Mouse (Mus musculus) adrenal gland, adult 8-10 months (tissue): ENCODE data around the gene Prdm5. TPM values are rescaled to one million over a fixed set of nuclear protein-coding genes. Genes with fewer than 3 reads are reported as not detected.

Source experiments
- DNase-seq: peaks from one replicate; pipeline ENCODE4 v3.0.0; 2022
- total RNA-seq, 4 experiments: library from RNA; stranded (reverse); gene quantifications; 2 replicates each; pipeline ENCODE4 v1.2.4; 2022

The Prdm5 gene
- total RNA-seq, 4 experiments from 2014 or later = 17.9 to 28.5 (median 21.7) TPM

DNA sequence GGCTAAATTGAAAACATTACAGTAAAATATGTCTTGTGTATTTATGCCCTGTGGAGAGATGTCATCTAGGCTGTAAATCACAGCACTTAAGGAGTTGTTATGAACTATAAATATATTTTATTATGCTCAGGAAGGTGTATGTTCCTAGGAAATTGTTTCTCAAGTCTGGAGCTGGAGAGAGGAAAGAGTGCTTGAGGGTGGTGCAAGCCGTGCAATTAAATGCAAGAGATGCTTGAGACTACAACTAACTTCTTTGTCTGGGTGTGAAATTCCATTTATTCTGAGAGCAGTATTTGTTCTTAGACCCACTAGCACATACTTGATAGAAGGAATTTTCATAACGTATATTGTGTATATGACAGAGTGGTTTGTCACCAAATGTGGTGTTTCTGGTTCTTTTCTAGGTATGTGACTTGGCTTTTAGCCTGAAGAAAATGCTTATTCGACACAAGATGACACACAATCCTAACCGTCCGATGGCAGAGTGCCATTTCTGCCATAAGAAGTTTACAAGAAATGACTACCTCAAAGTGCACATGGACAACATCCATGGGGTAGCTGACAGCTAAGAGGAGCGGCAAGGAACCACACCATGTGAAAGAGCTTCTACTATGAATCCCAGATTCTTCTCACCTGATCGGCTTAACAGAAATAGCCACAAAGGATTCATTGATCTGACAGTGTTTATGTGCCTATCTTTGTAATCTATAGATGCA is 156.9 kb downstream of the Prdm5 start:
- no peak for DNase-seq

DNA sequence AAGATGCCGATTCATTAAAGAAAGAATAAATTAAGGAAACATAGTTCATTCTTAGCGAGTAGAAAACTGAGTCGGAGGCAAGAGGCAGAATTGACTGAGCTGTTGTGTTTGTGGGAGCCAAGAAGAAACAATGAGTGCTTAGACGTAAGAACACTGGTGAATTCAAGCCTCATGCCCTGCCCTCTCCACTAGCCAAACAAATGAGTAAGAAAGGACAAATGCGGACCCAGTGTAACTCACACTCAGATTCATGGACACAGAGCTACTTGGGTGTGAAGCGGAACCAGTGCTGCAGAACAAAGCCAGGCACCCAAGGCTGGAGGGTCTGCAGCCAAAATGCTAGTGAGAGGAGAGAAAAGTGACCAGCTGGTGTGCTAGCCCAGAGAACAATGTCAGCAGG is 171.7 kb downstream of the Prdm5 start:
- DNase-seq = no peak

DNA sequence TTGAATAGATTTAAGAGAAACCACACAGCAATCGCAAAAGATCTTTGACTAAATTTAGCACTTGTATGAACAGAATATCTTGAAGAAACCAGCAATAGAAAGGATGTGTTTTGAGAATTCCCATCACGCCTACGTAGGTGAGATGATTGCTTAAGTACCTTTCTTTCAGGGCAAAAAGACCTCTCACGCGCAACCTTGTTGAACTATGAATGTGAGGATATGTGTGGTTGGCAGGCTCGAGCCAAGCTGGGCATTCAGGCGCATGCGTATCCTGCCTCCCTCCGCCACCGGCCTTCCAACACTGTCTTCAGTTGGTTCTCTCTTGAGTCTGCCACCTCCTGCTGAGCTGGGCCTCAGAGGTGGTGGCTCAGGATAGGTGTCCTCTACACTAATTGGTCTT is 173.5 kb downstream of the Prdm5 start, which contains the start of gene 4930544G11Rik:
Gene 4930544G11Rik (plus strand): TSS at position 301 of the 400 bp plus-strand sequence.
- DNase-seq = no peak

DNA sequence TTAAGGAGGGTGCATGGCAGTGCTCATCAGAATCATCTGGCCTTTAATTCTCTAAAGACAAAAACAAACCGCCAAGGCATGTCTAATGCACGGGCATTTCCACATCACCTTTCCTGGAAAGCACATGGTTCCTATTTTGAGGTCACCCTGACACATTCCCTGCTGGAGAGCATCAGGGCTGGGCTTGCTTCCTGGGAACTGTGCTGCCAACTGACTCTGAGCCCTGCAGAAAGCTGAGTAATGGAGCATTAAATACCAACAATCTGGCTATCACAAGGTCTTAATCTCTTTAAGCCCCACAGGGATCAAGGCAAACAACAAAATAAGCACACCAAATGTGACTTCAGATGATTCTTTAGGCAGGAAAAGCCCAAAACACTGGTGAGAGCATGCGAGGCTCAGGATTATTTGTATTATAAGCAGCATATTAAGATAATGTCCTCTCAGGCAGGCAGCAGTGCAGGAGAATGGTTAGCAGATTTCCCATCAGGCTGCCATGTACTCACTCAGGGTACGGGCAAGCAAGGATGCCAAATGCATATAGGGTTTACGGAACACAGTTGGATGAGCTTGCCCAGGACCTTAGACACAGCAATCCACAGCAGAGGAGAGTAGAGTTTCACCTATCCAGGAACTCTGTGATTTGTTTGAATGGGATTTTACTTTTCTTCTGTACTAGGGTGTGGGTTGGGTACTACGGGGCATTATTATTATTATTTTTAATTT is 190.8 kb downstream of the Prdm5 start:
- DNase-seq = no peak

DNA sequence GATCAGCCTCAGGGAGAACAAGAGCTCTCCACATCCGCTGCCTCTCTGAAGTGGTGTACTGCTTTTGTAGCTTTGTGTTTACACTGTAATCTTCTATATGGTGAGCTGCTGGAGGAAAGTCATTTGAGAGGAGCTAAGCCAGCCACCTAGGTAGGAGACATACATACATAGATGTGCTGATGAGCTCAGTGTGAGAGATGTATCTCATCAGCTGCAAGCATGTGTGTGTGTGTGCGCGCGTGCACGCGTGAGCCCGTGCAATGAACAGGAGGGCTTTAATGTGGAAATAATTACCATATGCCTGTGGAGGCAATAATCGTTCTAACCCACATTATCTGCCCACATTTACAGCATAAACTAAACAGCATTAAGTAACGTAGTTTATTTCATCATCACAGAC is 191.6 kb downstream of the Prdm5 start:
- DNase-seq = no peak

Other genes starting within 250 kb of the Prdm5 start
- 1 to 10 TPM in 3 of 4 experiments, under 1 TPM in 1; 0.45 to 2.8 (median 1.4) TPM for gene Ndnf, start 107.4 kb upstream of the Prdm5 start, total RNA-seq
- gene 4930544G11Rik, start 173.6 kb downstream of the Prdm5 start, total RNA-seq = not detected